Mouse (Mus musculus): ENCODE data around the gene Ms4a4b. TPM values are rescaled to one million over a fixed set of nuclear protein-coding genes. Genes with fewer than 3 reads are reported as not detected.
"Not testable (repeated sequence)": the region's sequence is repeated elsewhere in the genome, so short reads cannot be mapped to it uniquely, and the experiment has no call there.

The Ms4a4b gene
- polyA plus RNA-seq, 1 experiment from 2014 or later = 3.0 TPM

GRCm38 (mm10) chr19:11466471-11466870 is 23.1 kb downstream of the Ms4a4b start:
- Histone ChIP-seq H3K4me3 (ENCODE audit: inconsistent target) (no peak overlapping the region), H3K79me2 (ENCODE audit: inconsistent target) (peaks cover 40% of the 10 kb centered on the region), H3K27ac (no peak overlapping the region), H3K36me3 (ENCODE audit: inconsistent target) (no peaks in the 10 kb centered on the region)
- WGBS (ENCODE audit: missing documents) = 91% methylated on average over 5 of the region's 5 CpGs

GRCm38 (mm10) chr19:11468361-11468760 is 25.0 kb downstream of the Ms4a4b start:
- 13% methylated on average over 1 of the region's 1 CpGs for WGBS (ENCODE audit: missing documents)
- not testable (repeated sequence) for H3K36me3 ChIP-seq (ENCODE audit: inconsistent target); H3K4me3 ChIP-seq (ENCODE audit: inconsistent target)
- Histone ChIP-seq H3K27ac (peak overlapping the region; percentile 96), H3K79me2 (ENCODE audit: inconsistent target) (peaks cover 49% of the 10 kb centered on the region)

GRCm38 (mm10) chr19:11469215-11469614 is 25.9 kb downstream of the Ms4a4b start, which contains the start of gene Ms4a6c:
Ms4a6c (plus strand) TSS chr19:11469366.
- Histone ChIP-seq H3K79me2 (ENCODE audit: inconsistent target) (peaks cover 49% of the 10 kb centered on the region), H3K27ac (peak within 1 kb of the TSS; percentile 96), H3K4me3 (ENCODE audit: inconsistent target) (peak within 1 kb of the TSS; percentile 62)
- not testable (repeated sequence) for H3K36me3 ChIP-seq (ENCODE audit: inconsistent target)
- 2% methylated on average over 4 of the region's 4 CpGs for WGBS (ENCODE audit: missing documents)

- no peak overlapping the region for H3K4me3 ChIP-seq (ENCODE audit: inconsistent target)
- no peak overlapping the region for H3K27ac ChIP-seq
- WGBS (ENCODE audit: missing documents) = 96% methylated on average over 2 of the region's 2 CpGs
- peaks cover 12% of the 10 kb centered on the region; the same call in 1 of the 2 replicates for H3K79me2 ChIP-seq (ENCODE audit: inconsistent target)
- H3K36me3 ChIP-seq (ENCODE audit: inconsistent target) = peaks cover 57% of the 10 kb centered on the region
These were observed 36.4 kb downstream of the Ms4a4b start for GRCm38 (mm10) chr19:11479714-11480113.

GRCm38 (mm10) chr19:11482684-11483083 is 39.3 kb downstream of the Ms4a4b start:
- 96% methylated on average over 2 of the region's 2 CpGs for WGBS (ENCODE audit: missing documents)
- Histone ChIP-seq H3K27ac (no peak overlapping the region), H3K36me3 (ENCODE audit: inconsistent target) (peaks cover 31% of the 10 kb centered on the region), H3K4me3 (ENCODE audit: inconsistent target) (no peak overlapping the region), H3K79me2 (ENCODE audit: inconsistent target) (no peaks in the 10 kb centered on the region)

- Histone ChIP-seq H3K4me3 (ENCODE audit: inconsistent target) (no peak overlapping the region), H3K36me3 (ENCODE audit: inconsistent target) (peaks cover 31% of the 10 kb centered on the region), H3K79me2 (ENCODE audit: inconsistent target) (no peaks in the 10 kb centered on the region), H3K27ac (no peak overlapping the region)
- WGBS (ENCODE audit: missing documents) = 73% methylated on average over 4 of the region's 4 CpGs
These were observed 40.6 kb downstream of the Ms4a4b start for GRCm38 (mm10) chr19:11483941-11484340.

GRCm38 (mm10) chr19:11484388-11484787 is 41.0 kb downstream of the Ms4a4b start:
- Histone ChIP-seq H3K36me3 (ENCODE audit: inconsistent target) (peaks cover 31% of the 10 kb centered on the region), H3K79me2 (ENCODE audit: inconsistent target) (no peaks in the 10 kb centered on the region), H3K27ac (no peak overlapping the region), H3K4me3 (ENCODE audit: inconsistent target) (no peak overlapping the region)
- WGBS (ENCODE audit: missing documents) = 43% methylated on average over 3 of the region's 3 CpGs

GRCm38 (mm10) chr19:11485266-11485665 is 41.9 kb downstream of the Ms4a4b start:
- Histone ChIP-seq H3K4me3 (ENCODE audit: inconsistent target) (no peak overlapping the region), H3K79me2 (ENCODE audit: inconsistent target) (no peaks in the 10 kb centered on the region), H3K27ac (no peak overlapping the region), H3K36me3 (ENCODE audit: inconsistent target) (peaks cover 23% of the 10 kb centered on the region)
- WGBS (ENCODE audit: missing documents) = 45% methylated on average over 2 of the region's 3 CpGs

- no peaks in the 10 kb centered on the region for H3K79me2 ChIP-seq (ENCODE audit: inconsistent target)
- no peak within 1 kb of the TSS for H3K27ac ChIP-seq
- 76% methylated on average over 2 of the region's 2 CpGs for whole genome bisulfite sequencing (ENCODE audit: missing documents)
- no peak within 1 kb of the TSS for H3K4me3 ChIP-seq (ENCODE audit: inconsistent target)
- peaks cover 19% of the 10 kb centered on the region for H3K36me3 ChIP-seq (ENCODE audit: inconsistent target)
These were observed 42.4 kb downstream of the Ms4a4b start, which contains the start of gene Gm8369 for GRCm38 (mm10) chr19:11485746-11486145. Gm8369 (plus strand) TSS chr19:11485938.

- H3K4me3 ChIP-seq (ENCODE audit: inconsistent target) = no peak overlapping the region
- 81% methylated on average over 1 of the region's 1 CpGs for WGBS (ENCODE audit: missing documents)
- no peaks in the 10 kb centered on the region for H3K79me2 ChIP-seq (ENCODE audit: inconsistent target)
- H3K36me3 ChIP-seq (ENCODE audit: inconsistent target) = peaks cover 12% of the 10 kb centered on the region; the same call in 1 of the 2 replicates
- no peak overlapping the region for H3K27ac ChIP-seq
These were observed 43.2 kb downstream of the Ms4a4b start for GRCm38 (mm10) chr19:11486599-11486998.

GRCm38 (mm10) chr19:11491406-11492189 is 48.2 kb downstream of the Ms4a4b start:
- Histone ChIP-seq H3K27ac (no peak overlapping the region), H3K4me3 (ENCODE audit: inconsistent target) (no peak overlapping the region), H3K79me2 (ENCODE audit: inconsistent target) (no peaks in the 10 kb centered on the region), H3K36me3 (ENCODE audit: inconsistent target) (no peaks in the 10 kb centered on the region)
- WGBS (ENCODE audit: missing documents) = 93% methylated on average over 4 of the region's 4 CpGs

- Histone ChIP-seq H3K36me3 (ENCODE audit: inconsistent target) (no peaks in the 10 kb centered on the region), H3K27ac (no peak overlapping the region), H3K4me3 (ENCODE audit: inconsistent target) (no peak overlapping the region), H3K79me2 (ENCODE audit: inconsistent target) (no peaks in the 10 kb centered on the region)
- WGBS (ENCODE audit: missing documents) = 89% methylated on average over 1 of the region's 1 CpGs
These were observed 49.3 kb downstream of the Ms4a4b start for GRCm38 (mm10) chr19:11492671-11493070.

- Histone ChIP-seq H3K79me2 (ENCODE audit: inconsistent target) (no peaks in the 10 kb centered on the region), H3K27ac (peak overlapping the region; percentile 1; the same call in 1 of the 2 replicates), H3K4me3 (ENCODE audit: inconsistent target) (no peak overlapping the region), H3K36me3 (ENCODE audit: inconsistent target) (no peaks in the 10 kb centered on the region)
- WGBS (ENCODE audit: missing documents) = 96% methylated on average over 3 of the region's 3 CpGs
These were observed 51.2 kb downstream of the Ms4a4b start for GRCm38 (mm10) chr19:11494519-11494918.

- Histone ChIP-seq H3K4me3 (ENCODE audit: inconsistent target) (no peak overlapping the region), H3K27ac (no peak overlapping the region), H3K79me2 (ENCODE audit: inconsistent target) (no peaks in the 10 kb centered on the region), H3K36me3 (ENCODE audit: inconsistent target) (no peaks in the 10 kb centered on the region)
- 100% methylated on average over 6 of the region's 6 CpGs for WGBS (ENCODE audit: missing documents)
These were observed 53.0 kb downstream of the Ms4a4b start for GRCm38 (mm10) chr19:11496361-11496760.

- not testable (repeated sequence) for H3K4me3 ChIP-seq (ENCODE audit: inconsistent target)
- H3K27ac ChIP-seq = peak overlapping the region; percentile 39
These were observed 53.9 kb downstream of the Ms4a4b start for GRCm38 (mm10) chr19:11497300-11497699.

More at GRCm38 (mm10) chr19:11497300-11497699, 53.9 kb downstream of the Ms4a4b start:
- WGBS (ENCODE audit: missing documents) = 0% methylated on average over 1 of the region's 1 CpGs
- H3K79me2 ChIP-seq (ENCODE audit: inconsistent target); H3K36me3 ChIP-seq (ENCODE audit: inconsistent target): not testable (repeated sequence)

All from macrophage (primary cell).